Mouse (Mus musculus) liver, embryonic 15.5 days (tissue): ENCODE measurements around the gene Mapre3. TPM values are rescaled to one million over a fixed set of nuclear protein-coding genes. Genes with fewer than 3 reads are reported as not detected.

Experiments
- ATAC-seq: fragments of 200-750 bp; cut with Nextera tagmentation; 2 replicates; pipeline ENCODE4 v1.8.0; 2017; ENCODE audit warnings: moderate number of reproducible peaks, mild to moderate bottlenecking, moderate library complexity; ENCODE audit not compliant: insufficient read depth
- H3K27ac ChIP-seq: fragments of 300-500 bp; sonication (generic); replicated peaks from 2 replicates; pipeline ENCODE4 v1.5.1; 2015; ENCODE audit warnings: mild to moderate bottlenecking, inconsistent platforms
- H3K27me3 ChIP-seq: fragments of 300-500 bp; sonication (generic); 2 replicates; pipeline ENCODE4 v1.6.1; 2015; ENCODE audit warnings: mild to moderate bottlenecking, inconsistent platforms
- H3K36me3 ChIP-seq: fragments of 300-500 bp; sonication (generic); replicated peaks from 2 replicates; pipeline ENCODE4 v1.6.1; 2015; ENCODE audit warnings: moderate library complexity, mild to moderate bottlenecking, inconsistent platforms
- H3K4me1 ChIP-seq: fragments of 300-500 bp; sonication (generic); replicated peaks from 2 replicates; pipeline ENCODE4 v1.6.1; 2015; ENCODE audit warnings: inconsistent platforms
- H3K4me2 ChIP-seq: fragments of 300-500 bp; sonication (generic); 2 replicates; pipeline ENCODE4 v1.6.1; 2015; ENCODE audit warnings: moderate library complexity, mild to moderate bottlenecking, inconsistent platforms
- H3K4me3 ChIP-seq: fragments of 300-500 bp; sonication (generic); replicated peaks from 2 replicates; pipeline ENCODE4 v1.5.1; 2015; ENCODE audit warnings: mild to moderate bottlenecking, inconsistent platforms
- H3K9ac ChIP-seq: fragments of 300-500 bp; sonication (generic); 2 replicates; pipeline ENCODE4 v1.6.1; 2015; ENCODE audit warnings: moderate library complexity, mild to moderate bottlenecking, inconsistent platforms
- H3K9me3 ChIP-seq: fragments of 300-500 bp; sonication (generic); replicated peaks from 2 replicates; pipeline ENCODE4 v1.6.1; 2016; ENCODE audit warnings: inconsistent platforms
- WGBS: fragments of 180-500 bp; shearing (Covaris S2); methylation state at CpG from one replicate; pipeline ENCODE4 v1.1.7; 2015; ENCODE audit warnings: mixed read lengths; ENCODE audit not compliant: insufficient replicate concordance; 5-methylcytosine and 5-hydroxymethylcytosine counted together
- polyA plus RNA-seq: library from polyadenylated mRNA; unstranded; fragments of >200 nt; fragmentation: Nextera tagmentation; extraction: Ambion mirVana; gene quantifications from 2 replicates; pipeline ENCODE4 v1.2.1, GENCODE M21; 2015

Gene Mapre3
- polyA plus RNA-seq: 2.9 and 3.2 TPM in 2 replicates

- peaks cover 71% of the 10 kb centered on the region for H3K27me3 ChIP-seq
- peaks cover 13% of the 10 kb centered on the region for H3K4me1 ChIP-seq
- under 1% methylated on average over 58 of the region's 59 CpGs for WGBS
Observed at GRCm38 (mm10) chr5:30814424-30815119, at the start of gene Mapre3. Gene Mapre3 (plus strand): TSS chr5:30814641.

GRCm38 (mm10) chr5:30765596-30766370, 48.7 kb upstream of the Mapre3 start:
- no peak overlapping the region for H3K27ac ChIP-seq
- peaks cover 6% of the 10 kb centered on the region; the same call in 1 of the 2 replicates for H3K27me3 ChIP-seq
- H3K9ac ChIP-seq: no peak overlapping the region
- ATAC-seq: no peak
- H3K4me3 ChIP-seq: no peak overlapping the region
- WGBS: 67% methylated on average over 12 of the region's 12 CpGs
- peaks cover 7% of the 10 kb centered on the region; the same call in 1 of the 2 replicates for H3K4me1 ChIP-seq
- H3K36me3 ChIP-seq: no peaks in the 10 kb centered on the region
- H3K4me2 ChIP-seq: no peak overlapping the region
- H3K9me3 ChIP-seq: no peaks in the 10 kb centered on the region

More at GRCm38 (mm10) chr5:30814424-30815119, at the start of gene Mapre3:
- H3K9me3 ChIP-seq: no peaks in the 10 kb centered on the region
- no peaks in the 10 kb centered on the region for H3K36me3 ChIP-seq
- peak; percentile 63 for ATAC-seq
- peak within 1 kb of the TSS; percentile 81 for H3K4me2 ChIP-seq
- peak within 1 kb of the TSS; percentile 63 for H3K4me3 ChIP-seq
- no peak within 1 kb of the TSS for H3K27ac ChIP-seq
- H3K9ac ChIP-seq: peak within 1 kb of the TSS; percentile 46; the same call in 1 of the 2 replicates

- 63% methylated on average over 4 of the region's 4 CpGs for WGBS
- Histone ChIP-seq H3K9me3 (no peaks in the 10 kb centered on the region), H3K27ac (no peak overlapping the region), H3K4me2 (no peak overlapping the region), H3K27me3 (0 out of 2 replicates have a peak, but pooled peaks cover 3% of the 10 kb centered on the region), H3K9ac (no peak overlapping the region), H3K4me1 (peaks cover 7% of the 10 kb centered on the region; the same call in 1 of the 2 replicates), H3K36me3 (no peaks in the 10 kb centered on the region), H3K4me3 (no peak overlapping the region)
- no peak for ATAC-seq
Observed at GRCm38 (mm10) chr5:30768082-30768481, 46.4 kb upstream of the Mapre3 start.

- Histone ChIP-seq H3K4me3 (no peak overlapping the region), H3K27me3 (peaks cover 3% of the 10 kb centered on the region; the same call in 1 of the 2 replicates), H3K4me1 (peaks cover 7% of the 10 kb centered on the region; the same call in 1 of the 2 replicates), H3K4me2 (no peak overlapping the region; the same call in 1 of the 2 replicates), H3K36me3 (no peaks in the 10 kb centered on the region), H3K9me3 (no peaks in the 10 kb centered on the region), H3K9ac (no peak overlapping the region), H3K27ac (no peak overlapping the region)
- ATAC-seq: peak; percentile 44
- WGBS: 19% methylated on average over 9 of the region's 9 CpGs
Observed at GRCm38 (mm10) chr5:30768598-30768997, 45.8 kb upstream of the Mapre3 start.

- no peak overlapping the region for H3K27ac ChIP-seq
- peaks cover 3% of the 10 kb centered on the region; the same call in 1 of the 2 replicates for H3K27me3 ChIP-seq
- ATAC-seq: peak; percentile 34; the same call in 1 of the 2 replicates
- no peak overlapping the region for H3K4me3 ChIP-seq
- H3K36me3 ChIP-seq: no peaks in the 10 kb centered on the region
- no peak overlapping the region; the same call in 1 of the 2 replicates for H3K4me2 ChIP-seq
- 63% methylated on average over 9 of the region's 9 CpGs for WGBS
- H3K4me1 ChIP-seq: peaks cover 7% of the 10 kb centered on the region; the same call in 1 of the 2 replicates
- no peaks in the 10 kb centered on the region for H3K9me3 ChIP-seq
- H3K9ac ChIP-seq: no peak overlapping the region
Observed at GRCm38 (mm10) chr5:30769075-30769474, 45.4 kb upstream of the Mapre3 start.

- no peaks in the 10 kb centered on the region for H3K36me3 ChIP-seq
- peak overlapping the region; percentile 49 for H3K4me2 ChIP-seq
- H3K4me3 ChIP-seq: 0 out of 2 replicates have a peak overlapping the region, but pooled peaks have one; percentile 12
- peaks cover 6% of the 10 kb centered on the region; the same call in 1 of the 2 replicates for H3K27me3 ChIP-seq
- no peak overlapping the region for H3K27ac ChIP-seq
- no peaks in the 10 kb centered on the region for H3K9me3 ChIP-seq
- 9% methylated on average over 20 of the region's 20 CpGs for WGBS
- no peak for ATAC-seq
- no peak overlapping the region for H3K9ac ChIP-seq
- H3K4me1 ChIP-seq: no peaks in the 10 kb centered on the region
Observed at GRCm38 (mm10) chr5:30774601-30775371, 39.7 kb upstream of the Mapre3 start.

GRCm38 (mm10) chr5:30780699-30781098, 33.7 kb upstream of the Mapre3 start:
- H3K4me2 ChIP-seq: no peak overlapping the region
- no peaks in the 10 kb centered on the region for H3K36me3 ChIP-seq
- peaks cover 5% of the 10 kb centered on the region; the same call in 1 of the 2 replicates for H3K27me3 ChIP-seq
- H3K4me3 ChIP-seq: no peak overlapping the region
- no peak overlapping the region for H3K27ac ChIP-seq
- H3K4me1 ChIP-seq: no peaks in the 10 kb centered on the region
- ATAC-seq: no peak
- no peaks in the 10 kb centered on the region for H3K9me3 ChIP-seq
- H3K9ac ChIP-seq: no peak overlapping the region
- 60% methylated on average over 9 of the region's 9 CpGs for WGBS

GRCm38 (mm10) chr5:30781147-30781546, 33.3 kb upstream of the Mapre3 start:
- H3K27me3 ChIP-seq: 0 out of 2 replicates have a peak, but pooled peaks cover 5% of the 10 kb centered on the region
- no peaks in the 10 kb centered on the region for H3K9me3 ChIP-seq
- no peak overlapping the region for H3K4me3 ChIP-seq
- H3K36me3 ChIP-seq: no peaks in the 10 kb centered on the region
- no peaks in the 10 kb centered on the region for H3K4me1 ChIP-seq
- H3K4me2 ChIP-seq: no peak overlapping the region
- no peak overlapping the region for H3K9ac ChIP-seq
- ATAC-seq: no peak
- 62% methylated on average over 3 of the region's 3 CpGs for WGBS
- H3K27ac ChIP-seq: no peak overlapping the region

- no peak for ATAC-seq
- no peak overlapping the region for H3K4me3 ChIP-seq
- no peaks in the 10 kb centered on the region for H3K9me3 ChIP-seq
- WGBS: 52% methylated on average over 5 of the region's 5 CpGs
- H3K27ac ChIP-seq: no peak overlapping the region
- H3K27me3 ChIP-seq: 0 out of 2 replicates have a peak, but pooled peaks cover 5% of the 10 kb centered on the region
- no peak overlapping the region for H3K9ac ChIP-seq
- no peaks in the 10 kb centered on the region for H3K4me1 ChIP-seq
- no peaks in the 10 kb centered on the region for H3K36me3 ChIP-seq
- no peak overlapping the region for H3K4me2 ChIP-seq
Observed at GRCm38 (mm10) chr5:30787381-30787780, 27.1 kb upstream of the Mapre3 start.

- no peak overlapping the region for H3K27ac ChIP-seq
- 0 out of 2 replicates have a peak, but pooled peaks cover 8% of the 10 kb centered on the region for H3K27me3 ChIP-seq
- no peak overlapping the region for H3K4me2 ChIP-seq
- WGBS: 74% methylated on average over 3 of the region's 3 CpGs
- H3K9ac ChIP-seq: no peak overlapping the region
- no peaks in the 10 kb centered on the region for H3K9me3 ChIP-seq
- ATAC-seq: no peak
- no peaks in the 10 kb centered on the region for H3K36me3 ChIP-seq
- no peaks in the 10 kb centered on the region for H3K4me1 ChIP-seq
- no peak overlapping the region for H3K4me3 ChIP-seq
Observed at GRCm38 (mm10) chr5:30790047-30790446, 24.4 kb upstream of the Mapre3 start.
